Mouse (Mus musculus): ENCODE data around the gene Adora3. TPM values are rescaled to one million over a fixed set of nuclear protein-coding genes. Genes with fewer than 3 reads are reported as not detected.

The Adora3 gene
- polyA plus RNA-seq, 2 experiments = 0.47 to 0.49 TPM

DNA sequence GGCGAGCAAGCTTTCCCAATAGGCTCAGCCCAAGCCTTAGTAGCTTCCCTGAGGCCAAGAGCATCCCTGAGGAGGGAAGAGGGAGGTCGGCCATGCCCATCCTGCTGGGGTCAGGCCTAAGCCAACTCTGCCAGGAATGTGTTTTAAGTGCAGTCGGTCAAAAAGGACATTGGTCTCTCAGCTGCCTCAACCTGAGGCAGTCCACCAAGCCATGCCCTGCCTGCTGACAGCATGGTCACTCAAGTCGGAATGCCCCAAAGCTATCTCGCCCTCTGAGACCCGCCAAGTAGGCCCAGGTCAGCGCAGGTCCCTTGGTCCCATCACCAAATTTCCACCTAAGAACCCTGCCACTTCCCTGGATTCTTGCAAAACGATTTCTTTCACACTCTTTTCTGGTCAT lies 8.1 kb downstream of the Adora3 start:
- Histone ChIP-seq H3K27ac (no peak overlapping the region), H3K9me3 (ENCODE audit: control insufficient read depth, low read length) (no peaks in the 10 kb centered on the region), H3K4me3 (ENCODE audit: insufficient read depth in 1 of 2, low read depth in 2 of 2, low read length in 2 of 2) (no peak overlapping the region), H3K4me1 (replicated peaks; ENCODE audit: control insufficient read depth in 2 of 2, insufficient read depth in 2 of 2, low read length in 1 of 2) (peaks cover 0 to 6% of the 10 kb centered on the region in 2 experiments; a peak in 2 of 4 replicates), H3K4me2 (ENCODE audit: low read depth) (no peak overlapping the region), H3K9ac (replicated peaks) (no peak overlapping the region), H3K36me3 (replicated peaks; ENCODE audit: control insufficient read depth, insufficient read depth, low read depth) (no peaks in the 10 kb centered on the region), H3K27me3 (ENCODE audit: control insufficient read depth, insufficient read depth, low read length) (no peaks in the 10 kb centered on the region)
- DNase-seq (ENCODE audit: low read depth in 3 of 3, low spot score in 3 of 3) (no peak), ATAC-seq (ENCODE audit: insufficient read depth) (no peak)
- 68% methylated on average over 8 of the region's 8 CpGs for WGBS (ENCODE audit: insufficient replicate concordance)
- no peak for TF ChIP-seq EP300 (IDR thresholded peaks at IDR 0.05; ENCODE audit: low read depth)
- TF ChIP-seq CTCF (IDR thresholded peaks at IDR 0.05; ENCODE audit: low read depth) = no peak

GRCm38 (mm10) chr3:105880419-105880818 lies 9.8 kb downstream of the Adora3 start:
- 33% methylated on average over 3 of the region's 3 CpGs for WGBS (ENCODE audit: insufficient replicate concordance)
- H3K4me3 ChIP-seq (ENCODE audit: insufficient read depth in 1 of 2, low read depth in 2 of 2, low read length in 2 of 2) = no peak overlapping the region
- H3K27ac ChIP-seq = no peak overlapping the region
- H3K4me1 ChIP-seq (replicated peaks; ENCODE audit: control insufficient read depth in 2 of 2, insufficient read depth in 2 of 2, low read length in 1 of 2) = peaks cover 0 to 6% of the 10 kb centered on the region in 2 experiments; a peak in 2 of 4 replicates
- no peaks in the 10 kb centered on the region for H3K27me3 ChIP-seq (ENCODE audit: control insufficient read depth, insufficient read depth, low read length)
- H3K9me3 ChIP-seq (ENCODE audit: control insufficient read depth, low read length) = no peaks in the 10 kb centered on the region
- no peak for TF ChIP-seq CTCF (IDR thresholded peaks at IDR 0.05; ENCODE audit: low read depth)
- TF ChIP-seq EP300 (IDR thresholded peaks at IDR 0.05; ENCODE audit: low read depth) = no peak
- no peak overlapping the region for H3K4me2 ChIP-seq (ENCODE audit: low read depth)
- H3K36me3 ChIP-seq (replicated peaks; ENCODE audit: control insufficient read depth, insufficient read depth, low read depth) = no peaks in the 10 kb centered on the region
- ATAC-seq (ENCODE audit: insufficient read depth) (no peak), DNase-seq (ENCODE audit: low read depth in 3 of 3, low spot score in 3 of 3) (no peak)
- H3K9ac ChIP-seq (replicated peaks) = no peak overlapping the region

DNA sequence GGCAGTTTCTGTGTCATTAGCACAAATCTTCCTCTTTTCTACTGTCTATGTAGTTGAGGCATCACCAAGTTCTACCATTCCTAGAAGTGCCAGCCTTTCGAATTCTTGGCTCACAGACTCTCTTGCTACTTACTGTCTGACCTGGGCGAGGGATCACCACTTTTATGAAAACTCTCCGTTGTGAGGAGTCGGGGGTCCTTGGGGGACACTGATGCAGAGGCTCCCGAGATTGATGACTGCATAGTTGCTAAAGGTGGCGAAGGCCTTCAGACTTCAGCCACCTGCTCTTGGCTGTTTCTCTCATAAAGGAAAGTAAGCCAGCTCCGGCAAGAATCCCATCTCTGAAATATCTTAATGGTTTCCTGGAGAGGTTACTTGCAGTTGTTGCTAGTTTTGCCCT lies 11.4 kb downstream of the Adora3 start:
- Histone ChIP-seq H3K9ac (replicated peaks) (no peak overlapping the region), H3K4me1 (replicated peaks; ENCODE audit: control insufficient read depth in 2 of 2, insufficient read depth in 2 of 2, low read length in 1 of 2) (peaks cover 0 to 6% of the 10 kb centered on the region in 2 experiments; a peak in 2 of 4 replicates), H3K4me2 (ENCODE audit: low read depth) (no peak overlapping the region), H3K9me3 (ENCODE audit: control insufficient read depth, low read length) (no peaks in the 10 kb centered on the region), H3K4me3 (ENCODE audit: insufficient read depth in 1 of 2, low read depth in 2 of 2, low read length in 2 of 2) (no peak overlapping the region), H3K36me3 (replicated peaks; ENCODE audit: control insufficient read depth, insufficient read depth, low read depth) (no peaks in the 10 kb centered on the region), H3K27me3 (ENCODE audit: control insufficient read depth, insufficient read depth, low read length) (no peaks in the 10 kb centered on the region), H3K27ac (no peak overlapping the region)
- ATAC-seq (ENCODE audit: insufficient read depth) (no peak), DNase-seq (ENCODE audit: low read depth in 3 of 3, low spot score in 3 of 3) (no peak)
- WGBS (ENCODE audit: insufficient replicate concordance) = 70% methylated on average over 7 of the region's 7 CpGs
- no peak for TF ChIP-seq EP300 (IDR thresholded peaks at IDR 0.05; ENCODE audit: low read depth)
- TF ChIP-seq CTCF (IDR thresholded peaks at IDR 0.05; ENCODE audit: low read depth) = no peak

DNA sequence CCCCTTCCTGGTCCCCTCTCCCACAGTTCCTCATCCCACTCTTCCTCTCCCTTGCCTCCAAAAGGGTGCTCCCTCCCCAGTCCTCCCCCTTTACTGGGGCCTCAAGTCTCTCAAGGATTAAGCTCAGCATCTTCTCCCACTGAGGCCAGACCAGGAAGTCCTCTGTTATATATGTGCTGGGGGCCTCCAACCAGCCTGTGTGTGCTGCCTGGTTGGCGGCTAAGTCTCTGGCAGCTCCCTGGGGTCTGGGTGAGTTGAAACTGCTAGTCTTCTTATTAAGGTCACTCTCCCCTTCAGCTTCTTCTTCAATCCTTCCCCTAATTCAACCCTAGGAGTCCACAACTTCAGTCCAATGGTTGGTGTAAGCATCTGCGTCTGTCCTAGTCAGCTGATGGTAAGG lies 12.5 kb downstream of the Adora3 start:
- TF ChIP-seq EP300 (IDR thresholded peaks at IDR 0.05; ENCODE audit: low read depth) (no peak), CTCF (IDR thresholded peaks at IDR 0.05; ENCODE audit: low read depth) (no peak)
- 84% methylated on average over 2 of the region's 2 CpGs for WGBS (ENCODE audit: insufficient replicate concordance)
- ATAC-seq (ENCODE audit: insufficient read depth) = no peak
- H3K4me2 ChIP-seq (ENCODE audit: low read depth) = no peak overlapping the region
- H3K27ac ChIP-seq = no peak overlapping the region
- H3K27me3 ChIP-seq (ENCODE audit: control insufficient read depth, insufficient read depth, low read length) = no peaks in the 10 kb centered on the region
- H3K4me1 ChIP-seq (replicated peaks; ENCODE audit: control insufficient read depth in 2 of 2, insufficient read depth in 2 of 2, low read length in 1 of 2) = peaks cover 0 to 1% of the 10 kb centered on the region in 2 experiments; a peak in 1 of 4 replicates
- no peaks in the 10 kb centered on the region for H3K9me3 ChIP-seq (ENCODE audit: control insufficient read depth, low read length)
- no peaks in the 10 kb centered on the region for H3K36me3 ChIP-seq (replicated peaks; ENCODE audit: control insufficient read depth, insufficient read depth, low read depth)
- H3K9ac ChIP-seq (replicated peaks) = no peak overlapping the region
- no peak for DNase-seq (ENCODE audit: low read depth in 3 of 3, low spot score in 3 of 3)
- no peak overlapping the region for H3K4me3 ChIP-seq (ENCODE audit: insufficient read depth in 1 of 2, low read depth in 2 of 2, low read length in 2 of 2)

GRCm38 (mm10) chr3:105888961-105889360 lies 18.3 kb downstream of the Adora3 start:
- H3K9me3 ChIP-seq (ENCODE audit: control insufficient read depth, low read length) = no peaks in the 10 kb centered on the region
- ATAC-seq (ENCODE audit: insufficient read depth) (no peak), DNase-seq (ENCODE audit: low read depth in 3 of 3, low spot score in 3 of 3) (no peak)
- no peak overlapping the region for H3K27ac ChIP-seq
- WGBS (ENCODE audit: insufficient replicate concordance) = 49% methylated on average over 3 of the region's 3 CpGs
- H3K4me2 ChIP-seq (ENCODE audit: low read depth) = no peak overlapping the region
- H3K4me1 ChIP-seq (replicated peaks; ENCODE audit: control insufficient read depth in 2 of 2, insufficient read depth in 2 of 2, low read length in 1 of 2) = peaks cover 14 to 22% of the 10 kb centered on the region in 2 experiments
- H3K4me3 ChIP-seq (ENCODE audit: insufficient read depth in 1 of 2, low read depth in 2 of 2, low read length in 2 of 2) = no peak overlapping the region
- no peaks in the 10 kb centered on the region for H3K27me3 ChIP-seq (ENCODE audit: control insufficient read depth, insufficient read depth, low read length)
- no peak overlapping the region for H3K9ac ChIP-seq (replicated peaks)
- H3K36me3 ChIP-seq (replicated peaks; ENCODE audit: control insufficient read depth, insufficient read depth, low read depth) = no peaks in the 10 kb centered on the region
- TF ChIP-seq EP300 (IDR thresholded peaks at IDR 0.05; ENCODE audit: low read depth) (no peak), CTCF (IDR thresholded peaks at IDR 0.05; ENCODE audit: low read depth) (no peak)

Measured in liver, embryonic 14.5 days (tissue).